Mouse (Mus musculus): ENCODE results near the gene Farsb. TPM values are rescaled to one million over a fixed set of nuclear protein-coding genes. Genes with fewer than 3 reads are reported as not detected.

The Farsb gene
- polyA plus RNA-seq, 1 experiment = 40.1 TPM

DNA sequence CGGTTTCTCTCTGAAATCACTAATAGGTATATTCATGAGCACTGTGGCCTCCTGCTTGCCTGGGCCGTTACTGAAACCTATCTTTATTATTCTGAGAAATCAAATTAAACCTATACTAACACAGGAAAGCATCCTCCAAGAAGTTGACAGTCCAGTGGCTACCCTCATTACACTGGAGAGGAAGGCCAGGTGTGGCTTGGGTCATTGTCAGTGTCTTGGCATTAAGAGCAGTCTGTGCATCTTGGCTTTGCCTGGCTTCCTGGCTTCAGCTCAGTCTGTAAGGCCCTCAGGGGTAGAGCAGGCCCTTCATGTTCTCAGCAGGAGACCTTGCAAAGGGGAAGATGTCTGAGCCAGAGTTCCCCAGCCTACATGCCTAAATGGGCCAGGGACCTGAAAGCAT, 79.3 kb downstream of the Farsb start:
- Histone ChIP-seq H3K4me3 (ENCODE audit: insufficient read depth, low read length) (no peak overlapping the region), H3K4me1 (ENCODE audit: control insufficient read depth, insufficient read depth, low read length) (no peaks in the 10 kb centered on the region), H3K27ac (ENCODE audit: insufficient read depth, low read depth, low read length) (no peak overlapping the region)
- TF ChIP-seq CTCF (IDR thresholded peaks at IDR 0.05; ENCODE audit: low read depth, low read length) (no peak), POLR2A (IDR thresholded peaks at IDR 0.05; ENCODE audit: borderline replicate concordance, low read depth, low read length) (no peak)

DNA sequence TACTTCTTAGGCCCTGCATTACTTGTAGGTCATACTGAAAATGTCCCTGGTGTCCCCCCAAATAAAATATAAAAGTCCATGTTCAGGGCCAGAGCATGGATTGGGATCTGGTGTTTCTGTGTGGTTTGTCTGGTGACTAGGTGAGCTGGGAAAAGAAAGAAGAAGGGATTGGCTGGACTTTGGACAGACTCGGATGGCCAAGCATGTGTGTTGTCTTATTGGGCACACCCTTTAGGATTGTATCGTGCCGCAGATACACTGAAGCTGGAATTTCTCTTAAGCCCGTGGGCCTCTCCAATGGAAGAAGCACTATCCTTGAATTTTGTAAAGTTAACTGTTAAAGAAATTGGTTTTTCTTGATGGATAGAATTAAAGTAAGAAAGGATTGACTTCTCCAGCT, 87.3 kb downstream of the Farsb start:
- Histone ChIP-seq H3K27ac (ENCODE audit: insufficient read depth, low read depth, low read length) (no peak overlapping the region), H3K4me3 (ENCODE audit: insufficient read depth, low read length) (no peak overlapping the region), H3K4me1 (ENCODE audit: control insufficient read depth, insufficient read depth, low read length) (no peaks in the 10 kb centered on the region)
- no peak for TF ChIP-seq POLR2A (IDR thresholded peaks at IDR 0.05; ENCODE audit: borderline replicate concordance, low read depth, low read length)

DNA sequence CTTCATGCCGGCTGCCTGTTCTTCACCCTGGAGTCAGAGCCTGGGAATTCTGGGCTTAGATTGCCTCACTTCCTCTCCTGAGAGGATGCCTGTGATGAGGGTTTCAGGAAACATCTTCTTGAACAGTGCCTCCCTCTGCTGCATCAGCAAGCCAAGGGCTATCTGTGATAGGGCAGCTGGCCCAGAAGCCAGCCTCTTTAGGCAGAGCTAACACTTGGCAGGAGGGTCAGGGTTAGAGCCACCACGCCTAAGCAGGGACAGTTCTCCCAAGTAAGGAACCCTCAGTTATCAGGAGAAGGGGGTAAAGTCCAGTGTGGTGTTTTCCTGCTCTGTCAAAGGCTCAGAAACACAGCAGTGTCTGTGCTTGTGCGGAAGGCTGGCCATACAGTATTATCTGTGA, 88.9 kb downstream of the Farsb start:
- Histone ChIP-seq H3K4me1 (ENCODE audit: control insufficient read depth, insufficient read depth, low read length) (no peaks in the 10 kb centered on the region), H3K4me3 (ENCODE audit: insufficient read depth, low read length) (no peak overlapping the region), H3K27ac (ENCODE audit: insufficient read depth, low read depth, low read length) (no peak overlapping the region)
- TF ChIP-seq CTCF (IDR thresholded peaks at IDR 0.05; ENCODE audit: low read depth, low read length) = no peak
- no peak for TF ChIP-seq POLR2A (IDR thresholded peaks at IDR 0.05; ENCODE audit: borderline replicate concordance, low read depth, low read length)

DNA sequence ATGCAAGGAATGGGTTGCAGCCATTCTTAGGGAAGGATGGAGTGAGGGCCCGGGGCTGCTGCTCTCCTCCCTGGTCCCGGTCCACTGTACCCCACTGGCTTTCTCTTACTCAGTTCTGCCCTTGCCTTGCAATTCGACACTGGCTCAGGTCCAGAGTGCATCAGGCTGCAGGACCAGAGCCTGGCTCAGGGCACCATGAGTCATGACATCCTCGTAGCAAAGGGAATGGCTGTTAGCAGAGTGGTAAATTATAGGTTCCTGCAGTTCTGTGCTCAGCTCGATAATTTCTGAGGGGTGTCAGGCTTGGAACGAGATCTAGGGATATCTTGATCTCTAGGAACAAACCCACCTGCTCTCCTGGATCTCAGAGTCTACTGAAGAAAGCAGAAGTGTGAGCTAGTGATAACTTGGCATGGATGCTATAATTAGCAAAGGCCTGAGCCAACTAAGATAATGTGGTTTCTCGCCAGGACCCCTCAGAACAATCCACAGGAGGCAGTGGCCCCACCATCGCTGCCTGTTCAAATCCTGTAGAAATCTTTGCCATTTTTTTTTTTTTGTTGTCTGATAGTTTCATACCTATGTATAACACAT, 92.3 kb downstream of the Farsb start:
- no peak overlapping the region for H3K27ac ChIP-seq (ENCODE audit: insufficient read depth, low read depth, low read length)
- H3K4me3 ChIP-seq (ENCODE audit: insufficient read depth, low read length) = no peak overlapping the region
- TF ChIP-seq CTCF (IDR thresholded peaks at IDR 0.05; ENCODE audit: low read depth, low read length) = no peak
- no peak for TF ChIP-seq POLR2A (IDR thresholded peaks at IDR 0.05; ENCODE audit: borderline replicate concordance, low read depth, low read length)
- no peaks in the 10 kb centered on the region for H3K4me1 ChIP-seq (ENCODE audit: control insufficient read depth, insufficient read depth, low read length)

DNA sequence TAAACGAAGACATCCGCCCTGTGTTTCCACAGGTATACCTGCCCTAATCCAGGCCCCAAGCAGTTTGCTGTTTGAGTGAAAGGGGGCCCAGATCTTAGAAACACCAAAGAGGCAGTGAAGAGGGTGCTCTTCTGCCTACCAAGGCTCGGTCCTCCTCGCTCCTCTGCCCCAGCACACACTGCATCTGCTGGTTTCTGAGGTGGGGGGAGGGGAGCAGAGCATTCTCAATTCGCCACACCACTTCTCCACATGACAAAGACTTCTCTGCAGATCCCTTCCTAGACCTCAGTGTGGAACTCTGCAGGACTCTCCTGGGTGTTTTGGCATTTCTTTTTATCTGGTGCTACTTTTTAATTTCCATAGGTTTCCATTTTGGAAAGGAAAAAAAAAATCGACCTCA, 93.0 kb downstream of the Farsb start:
- TF ChIP-seq POLR2A (IDR thresholded peaks at IDR 0.05; ENCODE audit: borderline replicate concordance, low read depth, low read length) = no peak
- no peak for TF ChIP-seq CTCF (IDR thresholded peaks at IDR 0.05; ENCODE audit: low read depth, low read length)
- Histone ChIP-seq H3K27ac (ENCODE audit: insufficient read depth, low read depth, low read length) (no peak overlapping the region), H3K4me3 (ENCODE audit: insufficient read depth, low read length) (no peak overlapping the region), H3K4me1 (ENCODE audit: control insufficient read depth, insufficient read depth, low read length) (no peaks in the 10 kb centered on the region)

DNA sequence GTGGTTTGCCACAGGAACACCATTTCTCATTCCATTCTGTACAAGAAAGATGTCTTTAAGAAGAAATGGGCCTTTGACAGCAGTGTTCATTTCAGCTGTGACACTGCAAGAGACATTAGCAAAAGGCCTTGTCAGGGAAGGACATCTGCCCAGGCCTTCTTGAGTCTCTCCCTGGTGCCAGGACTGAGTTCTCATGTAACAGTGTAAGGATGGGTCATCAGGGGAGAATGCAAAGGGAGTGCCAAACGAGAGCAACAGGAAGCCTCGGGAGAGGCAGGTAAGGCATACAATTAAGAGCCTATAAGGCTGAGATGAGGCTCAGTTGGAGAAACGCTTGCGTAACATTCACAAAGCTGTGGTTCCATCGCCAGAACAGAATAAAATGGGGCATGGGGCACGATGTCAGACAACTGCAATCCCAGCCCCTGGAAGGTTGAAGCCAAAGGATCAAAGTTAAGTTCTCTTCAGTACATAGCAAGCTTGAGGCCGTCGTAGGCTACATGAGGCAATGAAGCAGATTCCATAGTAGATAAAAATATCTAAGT, 93.4 kb downstream of the Farsb start:
- H3K4me3 ChIP-seq (ENCODE audit: insufficient read depth, low read length) = no peak overlapping the region
- TF ChIP-seq POLR2A (IDR thresholded peaks at IDR 0.05; ENCODE audit: borderline replicate concordance, low read depth, low read length) (no peak), CTCF (IDR thresholded peaks at IDR 0.05; ENCODE audit: low read depth, low read length) (no peak)
- H3K4me1 ChIP-seq (ENCODE audit: control insufficient read depth, insufficient read depth, low read length) = no peaks in the 10 kb centered on the region
- H3K27ac ChIP-seq (ENCODE audit: insufficient read depth, low read depth, low read length) = no peak overlapping the region

DNA sequence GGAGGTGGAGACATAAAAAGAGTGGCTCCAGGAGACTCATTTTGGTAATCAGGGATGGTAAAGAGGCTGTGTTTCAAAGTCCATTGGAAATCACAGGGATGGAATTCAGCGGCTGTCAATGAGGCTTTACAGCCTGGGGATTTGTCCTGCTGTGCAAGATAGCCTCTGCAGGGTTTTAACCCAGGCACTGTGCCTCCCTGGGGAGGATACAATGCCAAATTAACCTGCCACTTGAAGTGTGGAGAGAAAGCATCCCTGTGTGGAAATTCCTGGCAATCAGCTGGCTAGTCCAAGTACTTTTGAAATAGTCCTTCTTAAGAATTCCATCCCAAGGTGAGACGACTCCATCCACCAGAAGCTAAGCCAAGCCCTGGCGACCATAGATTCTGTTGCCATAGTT, 99.8 kb downstream of the Farsb start:
- H3K27ac ChIP-seq (ENCODE audit: insufficient read depth, low read depth, low read length) = no peak overlapping the region
- TF ChIP-seq POLR2A (IDR thresholded peaks at IDR 0.05; ENCODE audit: borderline replicate concordance, low read depth, low read length) = no peak
- TF ChIP-seq CTCF (IDR thresholded peaks at IDR 0.05; ENCODE audit: low read depth, low read length) = no peak
- H3K4me3 ChIP-seq (ENCODE audit: insufficient read depth, low read length) = no peak overlapping the region
- H3K4me1 ChIP-seq (ENCODE audit: control insufficient read depth, insufficient read depth, low read length) = no peaks in the 10 kb centered on the region

DNA sequence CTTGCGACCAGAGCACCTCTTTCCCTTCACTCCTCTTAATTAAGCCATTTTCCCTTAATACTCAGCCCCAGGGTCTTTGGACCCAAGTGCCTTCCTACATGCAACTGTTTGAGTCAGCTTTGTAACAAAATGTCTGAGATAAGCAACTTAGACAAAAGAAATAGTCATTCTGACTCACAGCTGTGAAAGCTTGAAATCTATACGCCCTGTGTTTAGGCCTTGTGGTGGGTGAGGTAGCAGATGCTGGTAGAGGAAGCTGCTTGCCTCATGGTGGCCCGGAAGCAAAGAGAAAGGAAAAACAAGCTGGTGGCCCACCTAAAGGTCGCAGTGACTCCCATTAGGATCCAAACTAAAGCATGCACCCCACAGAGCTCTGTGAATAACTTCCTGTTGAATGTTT, 100.8 kb downstream of the Farsb start:
- TF ChIP-seq POLR2A (IDR thresholded peaks at IDR 0.05; ENCODE audit: borderline replicate concordance, low read depth, low read length) (no peak), CTCF (IDR thresholded peaks at IDR 0.05; ENCODE audit: low read depth, low read length) (no peak)
- no peaks in the 10 kb centered on the region for H3K4me1 ChIP-seq (ENCODE audit: control insufficient read depth, insufficient read depth, low read length)
- H3K27ac ChIP-seq (ENCODE audit: insufficient read depth, low read depth, low read length) = no peak overlapping the region
- H3K4me3 ChIP-seq (ENCODE audit: insufficient read depth, low read length) = no peak overlapping the region

DNA sequence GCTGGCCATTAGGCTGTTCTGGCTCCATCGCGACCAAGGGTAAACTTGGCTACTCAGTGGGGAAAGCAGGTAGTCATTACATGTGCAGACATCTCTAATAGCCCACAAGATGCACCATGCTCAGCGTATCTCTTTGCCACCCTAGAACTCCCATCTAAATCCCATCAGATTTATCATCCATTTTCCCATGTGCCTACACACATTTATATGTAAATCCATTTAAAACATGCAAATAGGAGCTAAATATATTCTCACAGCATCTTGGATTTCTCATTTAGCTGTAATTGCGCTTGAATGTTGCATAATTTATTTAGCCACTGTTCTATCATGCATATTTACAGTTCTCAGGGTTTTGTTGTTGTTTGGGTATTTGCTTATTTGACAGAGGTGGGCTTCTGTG, 107.7 kb downstream of the Farsb start:
- TF ChIP-seq POLR2A (IDR thresholded peaks at IDR 0.05; ENCODE audit: borderline replicate concordance, low read depth, low read length) (no peak), CTCF (IDR thresholded peaks at IDR 0.05; ENCODE audit: low read depth, low read length) (no peak)
- Histone ChIP-seq H3K4me1 (ENCODE audit: control insufficient read depth, insufficient read depth, low read length) (no peaks in the 10 kb centered on the region), H3K27ac (ENCODE audit: insufficient read depth, low read depth, low read length) (no peak overlapping the region), H3K4me3 (ENCODE audit: insufficient read depth, low read length) (no peak overlapping the region)

DNA sequence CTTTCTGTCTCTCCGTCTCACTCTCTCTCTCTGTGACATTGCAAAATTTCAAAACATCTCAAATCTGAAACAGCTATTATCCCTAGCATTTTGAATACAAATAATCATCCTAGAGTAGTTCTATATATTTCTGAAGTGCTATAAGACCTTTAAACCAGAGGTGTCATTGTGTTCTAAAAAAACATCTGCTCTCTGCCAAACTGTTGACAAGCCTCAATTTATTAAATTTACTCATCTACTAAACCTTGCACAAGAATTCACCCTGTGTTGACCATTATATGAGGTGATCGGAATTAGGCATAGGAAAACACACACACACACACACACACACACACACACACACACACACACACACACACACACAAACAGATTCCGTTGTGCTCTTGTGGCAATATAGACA, 113.6 kb downstream of the Farsb start:
- no peak for TF ChIP-seq CTCF (IDR thresholded peaks at IDR 0.05; ENCODE audit: low read depth, low read length)

DNA sequence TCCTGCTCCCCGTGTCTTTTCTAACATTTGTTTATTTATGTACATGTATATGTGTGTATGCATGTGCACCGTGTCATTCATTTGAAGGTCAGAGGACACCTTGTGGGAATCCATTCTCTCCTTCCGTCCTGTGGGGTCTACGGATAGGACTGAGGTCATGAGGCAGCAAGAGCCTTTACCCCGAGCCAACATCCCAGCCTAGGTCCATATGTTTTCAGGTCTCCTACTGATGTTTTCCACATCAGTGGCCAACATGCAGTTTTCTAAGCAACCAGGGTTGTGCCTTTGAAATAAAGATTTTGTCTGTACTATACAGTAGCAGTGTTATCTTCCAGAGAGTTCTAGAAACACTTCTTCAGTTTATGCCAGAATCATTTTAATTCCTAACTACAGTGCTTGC, 114.9 kb downstream of the Farsb start:
- no peaks in the 10 kb centered on the region for H3K4me1 ChIP-seq (ENCODE audit: control insufficient read depth, insufficient read depth, low read length)
- no peak overlapping the region for H3K27ac ChIP-seq (ENCODE audit: insufficient read depth, low read depth, low read length)
- H3K4me3 ChIP-seq (ENCODE audit: insufficient read depth, low read length) = no peak overlapping the region
- no peak for TF ChIP-seq CTCF (IDR thresholded peaks at IDR 0.05; ENCODE audit: low read depth, low read length)
- TF ChIP-seq POLR2A (IDR thresholded peaks at IDR 0.05; ENCODE audit: borderline replicate concordance, low read depth, low read length) = no peak

More for the DNA sequence above, 113.6 kb downstream of the Farsb start:
- Histone ChIP-seq H3K27ac (ENCODE audit: insufficient read depth, low read depth, low read length) (no peak overlapping the region), H3K4me3 (ENCODE audit: insufficient read depth, low read length) (no peak overlapping the region), H3K4me1 (ENCODE audit: control insufficient read depth, insufficient read depth, low read length) (no peaks in the 10 kb centered on the region)

Measured in bone marrow macrophage, adult 2 months (primary cell).